Mouse (Mus musculus): ENCODE measurements around the gene Oit1. TPM values are rescaled to one million over a fixed set of nuclear protein-coding genes. Genes with fewer than 3 reads are reported as not detected.

Gene Oit1
- total and polyA plus RNA-seq, 3 experiments = 1.8 TPM; not detected in 2

DNA sequence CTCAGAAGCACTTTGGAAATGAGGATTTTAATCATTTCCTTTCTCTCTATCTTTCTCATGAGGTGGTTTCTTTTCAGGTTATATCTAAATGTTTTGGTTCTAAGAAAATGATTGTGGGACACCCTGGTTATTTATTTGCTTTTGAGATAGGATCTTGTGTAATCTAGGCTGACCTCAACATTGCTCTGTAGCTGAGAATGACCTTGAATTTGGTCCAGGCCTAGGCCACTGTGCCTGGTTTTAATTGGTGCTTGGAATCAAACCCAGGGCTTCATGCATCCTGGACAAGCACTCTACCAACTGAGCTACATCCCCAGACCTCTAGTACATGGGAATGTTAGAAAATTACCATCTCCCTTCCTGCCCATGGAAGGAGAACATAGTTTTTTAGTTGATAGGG, 74.5 kb downstream of the Oit1 start:
- intact Hi-C loops (cut with DNase I) = no loop called here

DNA sequence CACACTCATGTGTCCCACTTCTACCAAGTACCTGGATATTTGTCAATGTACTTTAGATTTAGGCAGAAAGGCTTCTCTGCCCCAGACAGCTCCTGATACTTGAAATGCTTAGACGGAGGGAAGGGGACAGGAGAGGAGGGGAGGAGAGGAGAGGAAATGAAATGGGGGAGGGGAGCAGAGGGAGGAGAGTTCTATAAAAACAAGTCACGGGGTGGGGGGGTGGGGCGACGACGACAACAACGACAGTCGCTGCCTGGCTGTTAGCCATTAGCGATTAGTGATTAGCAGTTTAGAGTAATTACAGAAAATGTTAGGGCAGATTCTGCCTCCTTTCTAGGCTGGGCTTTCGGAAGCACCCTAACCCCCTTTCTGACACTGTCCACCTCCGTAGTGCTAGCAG, 75.9 kb downstream of the Oit1 start:
- no peak for DNase-seq
- Histone ChIP-seq H3K36me3 (ENCODE audit: control insufficient read depth, insufficient read depth, low read length) (no peaks in the 10 kb centered on the region), H3K4me1 (ENCODE audit: control insufficient read depth, insufficient read depth, low read length) (peaks cover 3% of the 10 kb centered on the region; the same call in 1 of the 2 replicates), H3K27me3 (ENCODE audit: control insufficient read depth, insufficient read depth, low read length) (no peaks in the 10 kb centered on the region), H3K27ac (no peak overlapping the region), H3K9ac (ENCODE audit: low read depth, low read length) (no peak overlapping the region), H3K4me3 (no peak overlapping the region), H3K79me2 (replicated peaks; ENCODE audit: control insufficient read depth, insufficient read depth, low read length) (no peaks in the 10 kb centered on the region)
- WGBS = 26% methylated on average over 10 of the region's 10 CpGs
- TF ChIP-seq CTCF (IDR thresholded peaks at IDR 0.05) (no peak), EP300 (IDR thresholded peaks at IDR 0.05; ENCODE audit: insufficient read depth, low read depth, low read length) (no peak), POLR2A (IDR thresholded peaks at IDR 0.05; ENCODE audit: insufficient read depth, low read depth, low read length) (no peak)
- intact Hi-C loops (cut with DNase I) = no loop called here

More for the DNA sequence above, 74.5 kb downstream of the Oit1 start:
- TF ChIP-seq CTCF (IDR thresholded peaks at IDR 0.05) (no peak), POLR2A (IDR thresholded peaks at IDR 0.05; ENCODE audit: insufficient read depth, low read depth, low read length) (no peak), EP300 (IDR thresholded peaks at IDR 0.05; ENCODE audit: insufficient read depth, low read depth, low read length) (no peak)
- Histone ChIP-seq H3K27me3 (ENCODE audit: control insufficient read depth, insufficient read depth, low read length) (no peaks in the 10 kb centered on the region), H3K4me3 (no peak overlapping the region), H3K79me2 (replicated peaks; ENCODE audit: control insufficient read depth, insufficient read depth, low read length) (no peaks in the 10 kb centered on the region), H3K27ac (no peak overlapping the region), H3K4me1 (ENCODE audit: control insufficient read depth, insufficient read depth, low read length) (peaks cover 7% of the 10 kb centered on the region; the same call in 1 of the 2 replicates), H3K36me3 (ENCODE audit: control insufficient read depth, insufficient read depth, low read length) (no peaks in the 10 kb centered on the region), H3K9ac (ENCODE audit: low read depth, low read length) (no peak overlapping the region)
- DNase-seq = no peak

- DNase-seq = peak; percentile 44 to 75
- 21% methylated on average over 8 of the region's 8 CpGs for WGBS
- Histone ChIP-seq H3K4me3 (no peak overlapping the region), H3K9ac (ENCODE audit: low read depth, low read length) (no peak overlapping the region), H3K27ac (no peak overlapping the region), H3K27me3 (ENCODE audit: control insufficient read depth, insufficient read depth, low read length) (no peaks in the 10 kb centered on the region), H3K4me1 (ENCODE audit: control insufficient read depth, insufficient read depth, low read length) (no peaks in the 10 kb centered on the region), H3K79me2 (replicated peaks; ENCODE audit: control insufficient read depth, insufficient read depth, low read length) (no peaks in the 10 kb centered on the region), H3K36me3 (ENCODE audit: control insufficient read depth, insufficient read depth, low read length) (no peaks in the 10 kb centered on the region)
- TF ChIP-seq POLR2A (IDR thresholded peaks at IDR 0.05; ENCODE audit: insufficient read depth, low read depth, low read length) (no peak), CTCF (IDR thresholded peaks at IDR 0.05) (peak; percentile 82)
- intact Hi-C loops (cut with DNase I) = loop anchor here (1.0 kb wide), 2 partner anchors 14 to 46 kb away; no protein-coding TSS in a partner anchor
Measured at GRCm38 (mm10) chr14:8300281-8300680, 78.3 kb downstream of the Oit1 start.

Other genes with a start within 250 kb of the Oit1 start
- 100 to 1,000 TPM; 722 to 825 TPM for gene Pdhb, start 205.7 kb downstream of the Oit1 start, total RNA-seq (2021)
- gene Pdhb, start 205.7 kb downstream of the Oit1 start, polyA plus RNA-seq (2012; rRNA removed) = 324 and 636 TPM in 2 replicates
- 10 to 100 TPM in 1 of 2 experiments, 1 to 10 TPM in 1; 8.4 to 10.3 TPM for gene Kctd6, start 164.6 kb downstream of the Oit1 start, total RNA-seq (2021)
- 7.3 and 10.7 TPM in 2 replicates for gene Kctd6, start 164.6 kb downstream of the Oit1 start, polyA plus RNA-seq (2012; rRNA removed)
- gene Acox2, start 119.4 kb downstream of the Oit1 start, total RNA-seq (2021) = under 1 TPM; 0.34 to 0.91 TPM
- 0.73 and 1.3 TPM in 2 replicates for gene Acox2, start 119.4 kb downstream of the Oit1 start, polyA plus RNA-seq (2012; rRNA removed)
- gene Fam107a, start 60.7 kb downstream of the Oit1 start, total RNA-seq (2021) = 10 to 100 TPM in 1 of 2 experiments, 1 to 10 TPM in 1; 5.4 to 17.2 TPM
- gene Fam107a, start 60.7 kb downstream of the Oit1 start, polyA plus RNA-seq (2012; rRNA removed) = 3.6 and 5.1 TPM in 2 replicates